Mouse (Mus musculus) liver, embryonic 16.5 days (tissue): ENCODE measurements at regions not wholly inside any gene's neighbourhood (a gene's known extent, or its start where the extent isn't known, plus 50 kb on each side); places are given as distances from the start of the nearest gene placed in this dataset.

Experiments used
- ATAC-seq: fragments of 200-750 bp; cut with Nextera tagmentation; 2 replicates; pipeline ENCODE4 v1.8.0; 2017; ENCODE audit warnings: low read depth, mild to moderate bottlenecking, moderate number of reproducible peaks, moderate library complexity
- H3K27ac ChIP-seq: fragments of 300-500 bp; sonication (generic); 2 replicates; pipeline ENCODE4 v1.5.1; 2014; ENCODE audit warnings: mild to moderate bottlenecking, low read length
- H3K27me3 ChIP-seq: fragments of 300-500 bp; sonication (generic); 2 replicates; pipeline ENCODE4 v1.6.1; 2014; ENCODE audit warnings: low read depth, low read length, mixed read lengths; ENCODE audit not compliant: control insufficient read depth, insufficient read depth
- H3K36me3 ChIP-seq: fragments of 300-500 bp; sonication (generic); 2 replicates; pipeline ENCODE4 v1.6.1; 2014; ENCODE audit warnings: mild to moderate bottlenecking; ENCODE audit not compliant: control insufficient read depth, insufficient read depth
- H3K4me1 ChIP-seq: fragments of 300-500 bp; sonication (generic); 2 replicates; pipeline ENCODE4 v1.6.1; 2014; ENCODE audit warnings: low read depth, low read length, mixed read lengths; ENCODE audit not compliant: control insufficient read depth
- H3K4me2 ChIP-seq: fragments of 300-500 bp; sonication (generic); 2 replicates; pipeline ENCODE4 v1.6.1; 2014; ENCODE audit warnings: low read depth, low read length, mixed read lengths
- H3K4me3 ChIP-seq: fragments of 300-500 bp; sonication (generic); 2 replicates; pipeline ENCODE4 v1.5.1; 2014; ENCODE audit warnings: low read depth, mild to moderate bottlenecking, low read length
- H3K9ac ChIP-seq: fragments of 300-500 bp; sonication (generic); 2 replicates; pipeline ENCODE4 v1.6.1; 2014; ENCODE audit warnings: low read depth, low read length
- H3K9me3 ChIP-seq: fragments of 300-500 bp; sonication (generic); replicated peaks from 2 replicates; pipeline ENCODE4 v1.6.1; 2016; ENCODE audit warnings: low read length; ENCODE audit not compliant: control insufficient read depth
- WGBS: fragments of 180-500 bp; shearing (Covaris S2); extraction: QIAGEN DNeasy Blood & Tissue Kit; methylation state at CpG from one replicate; pipeline ENCODE4 v1.1.7; 2014; ENCODE audit not compliant: insufficient replicate concordance; 5-methylcytosine and 5-hydroxymethylcytosine counted together

DNA sequence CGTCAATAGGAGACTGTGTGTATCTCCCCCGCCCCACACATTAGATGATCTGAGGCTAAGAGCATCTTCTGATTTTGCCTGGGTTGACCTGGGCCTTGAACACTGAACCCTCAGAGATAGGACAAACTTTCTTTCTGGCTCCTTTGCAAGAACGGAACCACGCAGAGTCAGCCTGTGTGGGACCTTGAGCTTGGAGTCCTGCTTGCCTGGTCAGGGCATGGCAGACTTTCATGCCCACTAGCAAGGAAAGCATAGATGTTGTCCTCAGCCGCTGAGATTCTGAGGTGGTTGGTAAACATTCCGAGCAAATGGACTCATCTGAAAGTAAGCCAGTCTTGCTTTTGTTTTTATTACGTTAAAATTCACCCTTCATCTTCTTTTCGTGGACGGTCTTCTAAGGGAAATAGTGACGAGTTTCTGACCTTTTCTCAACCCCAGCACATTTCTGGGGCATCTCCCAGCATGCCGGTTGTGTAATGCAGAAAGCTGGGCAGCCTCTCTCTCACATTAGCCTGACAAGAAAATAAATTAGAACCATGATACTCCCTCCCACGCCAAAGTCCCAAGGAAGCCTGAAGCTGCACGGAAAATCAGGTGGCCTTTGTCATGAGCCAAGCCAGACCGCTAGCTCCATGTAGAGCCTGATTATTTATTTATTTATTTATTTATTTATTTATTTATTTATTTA is 79.2 kb upstream of the Ppm1b start:
- no peak overlapping the region for H3K27ac ChIP-seq
- H3K4me1 ChIP-seq = peaks cover 10% of the 10 kb centered on the region
- 77% methylated on average over 14 of the region's 14 CpGs for WGBS
- H3K9ac ChIP-seq = no peak overlapping the region
- no peaks in the 10 kb centered on the region for H3K9me3 ChIP-seq
- ATAC-seq = 0 out of 2 replicates have a peak, but pooled peaks have one; percentile 0
- no peak overlapping the region for H3K4me3 ChIP-seq
- no peaks in the 10 kb centered on the region for H3K36me3 ChIP-seq
- no peaks in the 10 kb centered on the region for H3K27me3 ChIP-seq
- no peak overlapping the region for H3K4me2 ChIP-seq

DNA sequence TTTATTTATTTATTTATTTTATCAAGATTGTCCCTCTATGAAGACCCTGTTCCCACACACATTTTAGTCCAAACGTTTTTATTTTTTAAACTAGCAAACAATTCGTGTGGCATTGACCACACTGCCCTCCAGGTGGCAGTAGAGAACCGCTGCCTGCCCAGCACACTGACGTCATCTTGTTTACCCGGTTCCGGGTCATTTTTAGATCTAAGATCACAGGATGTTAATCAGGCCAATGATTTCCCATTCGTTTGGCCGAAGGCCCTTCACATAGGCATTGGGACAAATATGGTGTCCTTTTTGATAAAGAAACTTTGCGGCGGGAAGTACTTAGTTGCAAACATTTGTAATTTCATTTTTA is 78.7 kb upstream of the Ppm1b start:
- Histone ChIP-seq H3K4me3 (peak overlapping the region; percentile 47), H3K36me3 (no peaks in the 10 kb centered on the region), H3K4me2 (peak overlapping the region; percentile 65), H3K9me3 (no peaks in the 10 kb centered on the region), H3K27ac (peak overlapping the region; percentile 81), H3K4me1 (peaks cover 10% of the 10 kb centered on the region), H3K27me3 (no peaks in the 10 kb centered on the region), H3K9ac (peak overlapping the region; percentile 59)
- 14% methylated on average over 10 of the region's 10 CpGs for WGBS
- peak; percentile 66 for ATAC-seq

GRCm38 (mm10) chr17:84878316-84878715 is 78.2 kb upstream of the Ppm1b start:
- Histone ChIP-seq H3K4me2 (peak overlapping the region; percentile 65), H3K27me3 (no peaks in the 10 kb centered on the region), H3K36me3 (no peaks in the 10 kb centered on the region), H3K9me3 (no peaks in the 10 kb centered on the region), H3K4me3 (peak overlapping the region; percentile 47), H3K9ac (peak overlapping the region; percentile 59), H3K27ac (peak overlapping the region; percentile 81), H3K4me1 (peaks cover 10% of the 10 kb centered on the region)
- WGBS = 67% methylated on average over 5 of the region's 5 CpGs
- peak; percentile 77 for ATAC-seq

GRCm38 (mm10) chr17:84879146-84879545 is 77.4 kb upstream of the Ppm1b start:
- no peaks in the 10 kb centered on the region for H3K9me3 ChIP-seq
- H3K9ac ChIP-seq = no peak overlapping the region
- 73% methylated on average over 10 of the region's 10 CpGs for WGBS
- H3K4me3 ChIP-seq = no peak overlapping the region
- H3K4me1 ChIP-seq = peaks cover 10% of the 10 kb centered on the region
- peak overlapping the region; percentile 65; the same call in 1 of the 2 replicates for H3K4me2 ChIP-seq
- no peaks in the 10 kb centered on the region for H3K27me3 ChIP-seq
- peak overlapping the region; percentile 81 for H3K27ac ChIP-seq
- peak; percentile 81 for ATAC-seq
- H3K36me3 ChIP-seq = no peaks in the 10 kb centered on the region

- Histone ChIP-seq H3K4me3 (no peak overlapping the region), H3K9ac (no peak overlapping the region), H3K27ac (no peak overlapping the region), H3K4me2 (no peak overlapping the region), H3K9me3 (no peaks in the 10 kb centered on the region), H3K36me3 (no peaks in the 10 kb centered on the region), H3K27me3 (no peaks in the 10 kb centered on the region), H3K4me1 (peaks cover 10% of the 10 kb centered on the region)
- no peak for ATAC-seq
- 54% methylated on average over 2 of the region's 2 CpGs for WGBS
Observed at GRCm38 (mm10) chr17:84880946-84881345, 75.6 kb upstream of the Ppm1b start.

DNA sequence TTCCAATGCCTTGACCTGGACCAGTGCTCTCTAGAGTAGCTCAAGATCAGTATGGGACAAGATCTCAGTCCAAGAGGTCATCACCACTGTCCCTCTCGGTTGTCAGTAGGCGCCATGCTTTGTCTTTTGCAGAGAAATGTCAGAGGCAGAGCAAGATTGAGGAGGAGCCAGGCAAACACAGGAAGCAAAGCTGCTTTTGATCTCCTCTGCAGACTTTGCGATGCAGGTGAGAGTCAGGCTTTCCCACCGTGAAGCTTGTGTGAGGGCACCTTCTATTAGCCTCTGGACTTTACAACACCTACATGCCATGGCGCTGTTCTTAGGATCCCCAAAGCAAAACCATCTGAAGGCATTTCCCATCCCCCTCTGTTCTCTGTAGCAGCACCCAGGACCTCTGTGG is 68.0 kb upstream of the Ppm1b start:
- H3K4me1 ChIP-seq = peaks cover 5% of the 10 kb centered on the region
- H3K9ac ChIP-seq = no peak overlapping the region
- no peaks in the 10 kb centered on the region for H3K9me3 ChIP-seq
- no peaks in the 10 kb centered on the region for H3K27me3 ChIP-seq
- no peak overlapping the region for H3K27ac ChIP-seq
- ATAC-seq = no peak
- H3K4me2 ChIP-seq = no peak overlapping the region
- no peaks in the 10 kb centered on the region for H3K36me3 ChIP-seq
- H3K4me3 ChIP-seq = no peak overlapping the region
- 78% methylated on average over 5 of the region's 5 CpGs for WGBS

- Histone ChIP-seq H3K4me1 (peaks cover 9% of the 10 kb centered on the region), H3K4me3 (no peak overlapping the region), H3K9me3 (no peaks in the 10 kb centered on the region), H3K27ac (no peak overlapping the region), H3K9ac (no peak overlapping the region), H3K36me3 (no peaks in the 10 kb centered on the region), H3K27me3 (no peaks in the 10 kb centered on the region), H3K4me2 (no peak overlapping the region)
- ATAC-seq = no peak
- WGBS = 65% methylated on average over 12 of the region's 12 CpGs
Observed at GRCm38 (mm10) chr17:84890871-84891599, 65.5 kb upstream of the Ppm1b start.

DNA sequence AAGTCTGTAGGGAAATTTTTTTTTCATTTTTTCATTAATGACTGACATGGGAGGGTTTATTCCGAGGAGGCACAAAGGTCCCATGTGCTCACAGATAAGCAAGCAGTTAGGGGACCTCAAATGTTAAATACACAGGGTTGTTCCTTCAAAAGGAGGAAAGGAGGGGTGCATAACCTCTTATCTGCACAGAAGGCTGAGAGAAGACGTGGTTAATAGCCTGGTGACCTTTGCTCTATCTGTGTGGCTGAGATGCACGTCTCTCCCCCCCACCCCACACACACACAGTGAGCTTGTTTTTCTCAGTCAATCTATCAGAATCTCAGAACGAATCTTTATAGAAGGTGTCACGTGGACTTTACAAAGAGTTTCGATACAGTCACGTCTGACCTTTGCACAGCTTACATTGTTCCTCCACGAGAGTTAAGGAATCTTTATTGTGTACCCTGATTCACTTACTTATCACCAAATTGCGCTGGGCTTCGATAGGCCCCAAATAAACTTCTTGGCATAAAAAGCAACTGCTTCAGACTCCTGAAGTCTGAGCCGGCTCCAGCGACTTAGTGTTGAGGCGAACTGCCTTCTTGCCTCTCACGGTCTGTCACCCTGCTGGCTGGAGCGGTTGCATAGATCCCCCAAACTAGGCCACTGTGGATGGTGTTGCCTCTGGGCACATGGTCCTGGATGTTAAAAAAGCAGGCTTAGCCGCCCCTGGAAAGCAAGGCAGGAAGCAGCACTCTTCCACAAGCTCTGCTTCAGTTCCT is 63.1 kb upstream of the Ppm1b start:
- no peak overlapping the region for H3K4me3 ChIP-seq
- H3K27me3 ChIP-seq = no peaks in the 10 kb centered on the region
- ATAC-seq = peak; percentile 77
- no peaks in the 10 kb centered on the region for H3K36me3 ChIP-seq
- H3K27ac ChIP-seq = no peak overlapping the region
- no peak overlapping the region for H3K4me2 ChIP-seq
- H3K9me3 ChIP-seq = peaks cover 5% of the 10 kb centered on the region
- H3K4me1 ChIP-seq = peaks cover 9% of the 10 kb centered on the region
- no peak overlapping the region for H3K9ac ChIP-seq
- WGBS = 39% methylated on average over 16 of the region's 16 CpGs

GRCm38 (mm10) chr17:84895526-84895925 is 61.0 kb upstream of the Ppm1b start:
- ATAC-seq = no peak
- Histone ChIP-seq H3K4me2 (no peak overlapping the region), H3K9me3 (peaks cover 6% of the 10 kb centered on the region), H3K36me3 (no peaks in the 10 kb centered on the region), H3K4me3 (no peak overlapping the region), H3K27ac (no peak overlapping the region), H3K4me1 (peaks cover 9% of the 10 kb centered on the region), H3K27me3 (no peaks in the 10 kb centered on the region), H3K9ac (no peak overlapping the region)
- WGBS = 75% methylated on average over 3 of the region's 3 CpGs
